Mouse (Mus musculus) heart, embryonic 12.5 days (tissue): ENCODE data around the gene Amd1. TPM values are rescaled to one million over a fixed set of nuclear protein-coding genes. Genes with fewer than 3 reads are reported as not detected.

Experiments
- ATAC-seq: fragments of 200-750 bp; cut with Nextera tagmentation; 2 replicates; pipeline ENCODE4 v1.8.0; 2017; ENCODE audit warnings: moderate TSS enrichment, moderate library complexity; ENCODE audit not compliant: insufficient number of reproducible peaks, low FRiP score
- H3K27ac ChIP-seq: fragments of 300-500 bp; sonication (generic); 2 replicates; pipeline ENCODE4 v1.5.1; 2016; ENCODE audit warnings: mild to moderate bottlenecking, moderate library complexity; ENCODE audit not compliant: poor library complexity, severe bottlenecking
- H3K27me3 ChIP-seq: fragments of 300-500 bp; sonication (generic); replicated peaks from 2 replicates; pipeline ENCODE4 v1.6.1; 2016; ENCODE audit warnings: mild to moderate bottlenecking, moderate library complexity
- H3K36me3 ChIP-seq: fragments of 300-500 bp; sonication (generic); 2 replicates; pipeline ENCODE4 v1.6.1; 2016; ENCODE audit warnings: mild to moderate bottlenecking, moderate library complexity
- H3K4me1 ChIP-seq: fragments of 300-500 bp; sonication (generic); replicated peaks from 2 replicates; pipeline ENCODE4 v1.6.1; 2016; ENCODE audit warnings: mild to moderate bottlenecking
- H3K4me2 ChIP-seq: fragments of 300-500 bp; sonication (generic); 2 replicates; pipeline ENCODE4 v1.6.1; 2016; ENCODE audit warnings: mild to moderate bottlenecking, moderate library complexity
- H3K4me3 ChIP-seq: fragments of 300-500 bp; sonication (generic); 2 replicates; pipeline ENCODE4 v1.5.1; 2016; ENCODE audit warnings: mild to moderate bottlenecking
- H3K9ac ChIP-seq: fragments of 300-500 bp; sonication (generic); 2 replicates; pipeline ENCODE4 v1.6.1; 2016; ENCODE audit warnings: mild to moderate bottlenecking, moderate library complexity
- H3K9me3 ChIP-seq: fragments of 300-500 bp; sonication (generic); replicated peaks from 2 replicates; pipeline ENCODE4 v1.6.1; 2016; ENCODE audit warnings: mild to moderate bottlenecking, moderate library complexity
- WGBS: fragments of 180-500 bp; shearing (Covaris S2); methylation state at CpG from one replicate; pipeline ENCODE4 v1.1.7; 2016; 5-methylcytosine and 5-hydroxymethylcytosine counted together
- polyA plus RNA-seq: library from polyadenylated mRNA; unstranded; fragments of >200 nt; fragmentation: Nextera tagmentation; extraction: Ambion mirVana; gene quantifications from 2 replicates; pipeline ENCODE4 v1.2.1, GENCODE M21; 2016

The Amd1 gene
- polyA plus RNA-seq, 1 experiment from 2014 or later = 47.1 TPM

- H3K9ac ChIP-seq = peak overlapping the region; percentile 68; the same call in 1 of the 2 replicates
These were observed 54.7 kb downstream of the Amd1 start for GRCm38 (mm10) chr10:40247166-40247716.

GRCm38 (mm10) chr10:40246374-40247165, 55.4 kb downstream of the Amd1 start, which contains the start of gene Rpf2:
Gene Rpf2, minus strand, starts transcription at chr10:40247036.
- WGBS = under 1% methylated on average over 54 of the region's 54 CpGs
- Histone ChIP-seq H3K4me1 (no peaks in the 10 kb centered on the region; the same call in 1 of the 2 replicates), H3K4me2 (peak within 1 kb of the TSS; percentile 71)

More at GRCm38 (mm10) chr10:40247166-40247716, 54.7 kb downstream of the Amd1 start:
- Histone ChIP-seq H3K4me3 (peak overlapping the region; percentile 63), H3K36me3 (peaks cover 61% of the 10 kb centered on the region), H3K27ac (0 out of 2 replicates have a peak overlapping the region, but pooled peaks have one; percentile 15), H3K27me3 (no peaks in the 10 kb centered on the region), H3K9me3 (no peaks in the 10 kb centered on the region), H3K4me2 (peak overlapping the region; percentile 71), H3K4me1 (no peaks in the 10 kb centered on the region; the same call in 1 of the 2 replicates)
- ATAC-seq = peak; percentile 20; the same call in 1 of the 2 replicates
- 34% methylated on average over 11 of the region's 11 CpGs for WGBS

GRCm38 (mm10) chr10:40237826-40238225, 64.2 kb downstream of the Amd1 start:
- Histone ChIP-seq H3K27ac (no peak overlapping the region), H3K9me3 (no peaks in the 10 kb centered on the region), H3K4me3 (no peak overlapping the region), H3K4me1 (no peaks in the 10 kb centered on the region), H3K27me3 (no peaks in the 10 kb centered on the region), H3K9ac (no peak overlapping the region), H3K4me2 (no peak overlapping the region), H3K36me3 (peaks cover 79% of the 10 kb centered on the region)
- 89% methylated on average over 5 of the region's 5 CpGs for WGBS
- ATAC-seq = no peak

More at GRCm38 (mm10) chr10:40246374-40247165, 55.4 kb downstream of the Amd1 start, which contains the start of gene Rpf2:
- ATAC-seq = peak; percentile 88
- Histone ChIP-seq H3K36me3 (peaks cover 61% of the 10 kb centered on the region), H3K9ac (peak within 1 kb of the TSS; percentile 68), H3K27me3 (no peaks in the 10 kb centered on the region), H3K4me3 (peak within 1 kb of the TSS; percentile 63), H3K27ac (peak within 1 kb of the TSS; percentile 34; the same call in 1 of the 2 replicates), H3K9me3 (no peaks in the 10 kb centered on the region)

Other genes starting within 250 kb of the Amd1 start
- gene Slc16a10, start 159.9 kb downstream of the Amd1 start, polyA plus RNA-seq = 22.1 and 22.5 TPM in 2 replicates
- gene Rpf2, start 55.1 kb downstream of the Amd1 start, polyA plus RNA-seq = 42.0 and 44.5 TPM in 2 replicates
- 90.6 and 92.3 TPM in 2 replicates for gene Gtf3c6, start 44.1 kb downstream of the Amd1 start, polyA plus RNA-seq
- gene Cdk19, start 37.4 kb upstream of the Amd1 start, polyA plus RNA-seq = 9.5 and 11.2 TPM in 2 replicates